Mouse (Mus musculus) forebrain, embryonic 15.5 days (tissue): ENCODE data around the gene Stx1a. TPM values are rescaled to one million over a fixed set of nuclear protein-coding genes. Genes with fewer than 3 reads are reported as not detected.

ENCODE experiments used
- ATAC-seq: fragments of 200-750 bp; cut with Nextera tagmentation; replicated peaks from 2 replicates; pipeline ENCODE4 v1.8.0; 2017; ENCODE audit warnings: mild to moderate bottlenecking, moderate TSS enrichment, moderate library complexity
- H3K27ac ChIP-seq: fragments of 300-500 bp; sonication (generic); replicated peaks from 2 replicates; pipeline ENCODE4 v1.5.1; 2015; ENCODE audit warnings: mild to moderate bottlenecking, inconsistent platforms
- H3K27me3 ChIP-seq: fragments of 300-500 bp; sonication (generic); 2 replicates; pipeline ENCODE4 v1.6.1; 2015; ENCODE audit warnings: inconsistent platforms
- H3K36me3 ChIP-seq: fragments of 300-500 bp; sonication (generic); 2 replicates; pipeline ENCODE4 v1.6.1; 2015; ENCODE audit warnings: mild to moderate bottlenecking, inconsistent platforms
- H3K4me1 ChIP-seq: fragments of 300-500 bp; sonication (generic); 2 replicates; pipeline ENCODE4 v1.6.1; 2015; ENCODE audit warnings: inconsistent platforms
- H3K4me2 ChIP-seq: fragments of 300-500 bp; sonication (generic); replicated peaks from 2 replicates; pipeline ENCODE4 v1.6.1; 2015; ENCODE audit warnings: mild to moderate bottlenecking, inconsistent platforms
- H3K4me3 ChIP-seq: fragments of 300-500 bp; sonication (generic); 2 replicates; pipeline ENCODE4 v1.5.1; 2015; ENCODE audit warnings: mild to moderate bottlenecking, inconsistent platforms
- H3K9ac ChIP-seq: fragments of 300-500 bp; sonication (generic); replicated peaks from 2 replicates; pipeline ENCODE4 v1.6.1; 2015; ENCODE audit warnings: mild to moderate bottlenecking, inconsistent platforms
- H3K9me3 ChIP-seq: fragments of 300-500 bp; sonication (generic); 2 replicates; pipeline ENCODE4 v1.6.1; 2016; ENCODE audit warnings: inconsistent platforms
- WGBS: fragments of 180-500 bp; shearing (Covaris S2); methylation state at CpG from one replicate; pipeline ENCODE4 v1.1.7; 2015; ENCODE audit warnings: mixed read lengths; 5-methylcytosine and 5-hydroxymethylcytosine counted together
- polyA plus RNA-seq: library from polyadenylated mRNA; unstranded; fragments of >200 nt; fragmentation: Nextera tagmentation; extraction: Ambion mirVana; gene quantifications from 2 replicates; pipeline ENCODE4 v1.2.1, GENCODE M21; 2015

Stx1a gene
- polyA plus RNA-seq, 1 experiment from 2014 or later, result 78.6 TPM

DNA sequence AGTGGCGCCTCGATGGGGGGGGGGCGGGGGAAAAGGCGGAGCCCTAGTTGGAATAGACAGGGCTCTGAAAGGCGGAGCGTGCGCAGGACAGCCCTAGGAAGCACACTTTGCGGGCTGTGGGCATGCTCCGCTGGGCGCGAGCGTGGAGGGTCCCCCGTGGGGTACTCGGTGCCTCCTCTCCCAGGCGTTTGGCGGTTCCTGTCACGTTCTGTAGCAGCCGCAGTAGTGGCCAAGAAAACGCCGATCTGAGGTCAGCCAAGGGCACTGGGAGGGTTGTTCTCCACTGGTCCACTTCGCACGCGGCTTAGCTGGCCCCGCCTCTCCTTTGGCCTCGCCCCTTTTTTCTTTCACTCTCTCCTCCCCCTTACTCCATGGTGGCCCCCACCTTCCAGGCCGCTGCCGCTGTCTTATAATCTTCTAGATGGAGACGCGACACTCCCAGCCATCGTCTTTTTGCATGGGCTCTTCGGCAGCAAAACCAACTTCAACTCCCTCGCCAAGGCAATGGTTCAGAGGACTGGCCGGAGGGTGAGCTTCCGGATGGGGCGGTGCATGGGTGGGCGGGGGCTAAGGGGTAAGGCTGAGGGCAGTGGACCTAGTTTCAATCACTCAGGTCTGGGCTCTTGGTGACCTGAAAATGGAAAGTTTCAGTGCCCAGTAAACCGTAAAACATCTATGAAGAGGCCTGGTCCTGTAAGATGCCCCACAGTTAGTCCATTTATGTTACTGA lies 13.5 kb upstream of the Stx1a start:
- Histone ChIP-seq H3K36me3 (no peaks in the 10 kb centered on the region), H3K9ac (peak overlapping the region; percentile 49), H3K9me3 (no peaks in the 10 kb centered on the region), H3K4me1 (peaks cover 22% of the 10 kb centered on the region), H3K4me3 (peak overlapping the region; percentile 74), H3K27me3 (no peaks in the 10 kb centered on the region; the same call in 1 of the 2 replicates), H3K27ac (peak overlapping the region; percentile 98), H3K4me2 (peak overlapping the region; percentile 63)
- peak; percentile 87 for ATAC-seq
- 1% methylated on average over 37 of the region's 37 CpGs for WGBS

GRCm38 (mm10) chr5:135010320-135010709 lies 13.0 kb upstream of the Stx1a start:
- Histone ChIP-seq H3K4me2 (peak overlapping the region; percentile 63), H3K9ac (peak overlapping the region; percentile 49), H3K36me3 (no peaks in the 10 kb centered on the region), H3K27ac (peak overlapping the region; percentile 98), H3K4me3 (peak overlapping the region; percentile 74), H3K4me1 (peaks cover 22% of the 10 kb centered on the region), H3K9me3 (no peaks in the 10 kb centered on the region), H3K27me3 (no peaks in the 10 kb centered on the region; the same call in 1 of the 2 replicates)
- 59% methylated on average over 7 of the region's 7 CpGs for WGBS
- ATAC-seq, result no peak

- H3K4me3 ChIP-seq, result no peak overlapping the region
- 81% methylated on average over 25 of the region's 25 CpGs for WGBS
- H3K4me2 ChIP-seq, result no peak overlapping the region
- ATAC-seq, result no peak
- H3K27ac ChIP-seq, result no peak overlapping the region
- no peaks in the 10 kb centered on the region for H3K36me3 ChIP-seq
- no peak overlapping the region for H3K9ac ChIP-seq
- H3K9me3 ChIP-seq, result no peaks in the 10 kb centered on the region
- H3K27me3 ChIP-seq, result no peaks in the 10 kb centered on the region; the same call in 1 of the 2 replicates
- H3K4me1 ChIP-seq, result peaks cover 22% of the 10 kb centered on the region
Measured at GRCm38 (mm10) chr5:135010841-135011743, 12.2 kb upstream of the Stx1a start.

- Histone ChIP-seq H3K4me2 (no peak overlapping the region), H3K9me3 (no peaks in the 10 kb centered on the region), H3K4me1 (peaks cover 22% of the 10 kb centered on the region), H3K36me3 (no peaks in the 10 kb centered on the region), H3K27me3 (no peaks in the 10 kb centered on the region; the same call in 1 of the 2 replicates), H3K27ac (no peak overlapping the region), H3K9ac (no peak overlapping the region), H3K4me3 (no peak overlapping the region; the same call in 1 of the 2 replicates)
- WGBS, result 35% methylated on average over 26 of the region's 26 CpGs
- ATAC-seq, result no peak
Measured at GRCm38 (mm10) chr5:135011809-135012613, 11.3 kb upstream of the Stx1a start.

DNA sequence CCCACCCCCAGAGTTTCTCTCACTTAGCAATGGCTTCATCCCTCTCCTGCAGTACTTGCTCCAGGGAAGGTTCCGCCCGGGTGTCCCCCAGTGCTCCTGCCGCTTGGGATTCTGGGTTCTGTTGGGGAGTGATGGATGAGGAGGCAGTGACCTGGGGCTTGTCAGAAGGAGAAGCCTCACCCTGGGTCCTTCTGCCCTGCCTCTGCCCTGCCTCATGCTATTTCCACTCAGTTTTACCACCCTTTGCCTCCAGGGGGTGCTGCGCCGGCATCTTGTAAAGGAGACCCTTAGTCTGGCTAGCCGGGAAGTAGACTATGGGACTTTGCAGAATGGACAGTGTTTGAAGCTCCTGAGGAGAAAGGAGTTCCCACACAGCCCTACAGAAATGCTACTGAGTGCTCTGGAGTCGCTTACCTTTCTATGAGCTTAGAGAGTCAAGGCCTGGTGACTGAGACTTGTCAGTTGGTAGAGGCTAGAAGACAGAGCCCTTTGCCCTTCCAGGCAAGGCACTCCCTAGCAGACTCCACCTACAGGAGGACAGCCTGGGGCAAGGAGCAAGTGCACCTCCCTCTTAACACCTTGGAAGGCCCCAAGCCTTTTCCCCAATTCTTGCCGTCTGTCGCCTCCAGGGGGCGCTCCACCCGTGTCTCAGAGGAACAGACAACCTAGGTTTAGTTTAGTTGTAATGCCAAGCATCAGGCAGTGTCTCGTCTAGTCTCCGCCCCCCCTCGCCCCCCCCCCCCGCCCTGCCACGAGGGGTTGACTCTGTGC lies 10.4 kb upstream of the Stx1a start:
- no peak overlapping the region for H3K9ac ChIP-seq
- H3K4me2 ChIP-seq, result no peak overlapping the region
- H3K4me1 ChIP-seq, result peaks cover 22% of the 10 kb centered on the region
- 4% methylated on average over 16 of the region's 16 CpGs for WGBS
- H3K27ac ChIP-seq, result no peak overlapping the region
- no peaks in the 10 kb centered on the region for H3K9me3 ChIP-seq
- no peak for ATAC-seq
- no peaks in the 10 kb centered on the region for H3K36me3 ChIP-seq
- H3K4me3 ChIP-seq, result no peak overlapping the region
- H3K27me3 ChIP-seq, result no peaks in the 10 kb centered on the region; the same call in 1 of the 2 replicates

DNA sequence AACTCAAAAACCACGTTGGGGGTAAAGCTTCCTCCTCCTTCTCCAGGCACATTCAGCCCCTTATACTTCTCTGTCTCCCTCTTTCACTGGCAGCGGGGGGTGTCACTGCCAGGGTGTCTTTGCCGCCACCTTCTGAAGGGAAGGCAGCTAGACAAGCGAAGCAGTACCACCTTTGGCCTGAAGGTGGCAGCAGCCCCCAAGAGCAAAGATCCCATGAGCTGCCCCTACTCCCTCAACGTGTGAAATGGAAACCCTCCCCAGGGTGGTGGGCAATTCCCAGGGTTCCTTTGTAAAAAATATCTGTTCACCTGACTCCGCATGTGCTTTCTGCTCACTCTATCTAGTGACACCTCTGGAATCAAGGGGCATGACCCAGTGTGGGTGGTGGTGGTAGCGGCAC lies 7.8 kb upstream of the Stx1a start:
- H3K27ac ChIP-seq, result no peak overlapping the region
- H3K9ac ChIP-seq, result no peak overlapping the region
- 0 out of 2 replicates have a peak, but pooled peaks have one; percentile 26 for ATAC-seq
- H3K36me3 ChIP-seq, result no peaks in the 10 kb centered on the region
- no peaks in the 10 kb centered on the region for H3K9me3 ChIP-seq
- H3K4me2 ChIP-seq, result no peak overlapping the region
- H3K4me3 ChIP-seq, result no peak overlapping the region
- H3K27me3 ChIP-seq, result no peaks in the 10 kb centered on the region; the same call in 1 of the 2 replicates
- peaks cover 13% of the 10 kb centered on the region for H3K4me1 ChIP-seq
- WGBS, result 14% methylated on average over 7 of the region's 7 CpGs

GRCm38 (mm10) chr5:135016224-135016759 lies 7.0 kb upstream of the Stx1a start:
- no peak overlapping the region for H3K4me2 ChIP-seq
- H3K27ac ChIP-seq, result no peak overlapping the region
- no peak overlapping the region for H3K4me3 ChIP-seq
- peaks cover 5% of the 10 kb centered on the region; the same call in 1 of the 2 replicates for H3K4me1 ChIP-seq
- H3K9ac ChIP-seq, result no peak overlapping the region
- 65% methylated on average over 4 of the region's 4 CpGs for WGBS
- no peak for ATAC-seq
- no peaks in the 10 kb centered on the region; the same call in 1 of the 2 replicates for H3K27me3 ChIP-seq
- no peaks in the 10 kb centered on the region for H3K9me3 ChIP-seq
- H3K36me3 ChIP-seq, result no peaks in the 10 kb centered on the region

DNA sequence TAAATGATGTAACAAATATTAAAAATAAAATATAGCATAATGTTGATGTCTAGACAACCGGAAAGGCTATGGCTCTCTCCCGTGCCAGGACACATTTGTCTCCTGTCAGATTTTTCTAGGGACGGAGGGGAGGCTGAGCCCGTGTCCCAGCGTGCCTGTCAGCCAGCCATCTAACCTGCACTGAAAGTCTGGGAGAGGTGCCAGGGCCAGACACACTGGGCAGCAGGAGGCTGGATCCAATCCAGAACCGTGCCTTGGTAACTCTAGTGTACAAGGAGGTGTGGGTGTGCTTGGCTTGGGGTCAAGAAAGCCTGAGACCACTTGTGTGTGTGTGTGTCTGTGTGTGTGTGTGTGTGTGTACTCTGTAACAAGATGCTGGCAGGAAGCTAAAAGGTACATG lies 1.5 kb upstream of the Stx1a start:
- no peak for ATAC-seq
- H3K9me3 ChIP-seq, result no peaks in the 10 kb centered on the region
- H3K27ac ChIP-seq, result no peak overlapping the region; the same call in 1 of the 2 replicates
- H3K36me3 ChIP-seq, result no peaks in the 10 kb centered on the region
- no peak overlapping the region for H3K9ac ChIP-seq
- H3K4me3 ChIP-seq, result no peak overlapping the region
- H3K27me3 ChIP-seq, result no peaks in the 10 kb centered on the region
- no peak overlapping the region for H3K4me2 ChIP-seq
- peaks cover 23% of the 10 kb centered on the region for H3K4me1 ChIP-seq
- WGBS, result 32% methylated on average over 6 of the region's 6 CpGs

GRCm38 (mm10) chr5:135024665-135025224 lies 1.5 kb downstream of the Stx1a start:
- ATAC-seq, result no peak
- no peaks in the 10 kb centered on the region for H3K36me3 ChIP-seq
- no peak overlapping the region for H3K27ac ChIP-seq
- no peaks in the 10 kb centered on the region for H3K27me3 ChIP-seq
- H3K4me2 ChIP-seq, result peak overlapping the region; percentile 98
- H3K4me1 ChIP-seq, result peaks cover 33% of the 10 kb centered on the region
- no peak overlapping the region for H3K9ac ChIP-seq
- 75% methylated on average over 11 of the region's 11 CpGs for WGBS
- H3K4me3 ChIP-seq, result peak overlapping the region; percentile 85; the same call in 1 of the 2 replicates
- H3K9me3 ChIP-seq, result no peaks in the 10 kb centered on the region

- H3K4me3 ChIP-seq, result no peak overlapping the region
- no peaks in the 10 kb centered on the region for H3K27me3 ChIP-seq
- H3K9me3 ChIP-seq, result no peaks in the 10 kb centered on the region
- peaks cover 33% of the 10 kb centered on the region for H3K4me1 ChIP-seq
- no peaks in the 10 kb centered on the region for H3K36me3 ChIP-seq
- H3K4me2 ChIP-seq, result no peak overlapping the region
- 34% methylated on average over 7 of the region's 7 CpGs for WGBS
- no peak for ATAC-seq
- no peak overlapping the region for H3K9ac ChIP-seq
- H3K27ac ChIP-seq, result no peak overlapping the region
Measured at GRCm38 (mm10) chr5:135025899-135026298, 2.6 kb downstream of the Stx1a start.
